Mouse (Mus musculus) left cerebral cortex, postnatal 25 days (tissue): ENCODE results near the gene Rgcc. TPM values are rescaled to one million over a fixed set of nuclear protein-coding genes. Genes with fewer than 3 reads are reported as not detected.

Experiments
- DNase-seq, 2 experiments: peaks; one replicate each; pipeline ENCODE4 v3.0.0; 2022; ENCODE audit warnings: low spot score in 2 of 2, mixed read lengths in 1 of 2
- intact Hi-C: fragments of 180-260 bp; cut with DNase I; formaldehyde crosslinking; loops from one replicate; pipeline ENCODE4 v1.15.1; 2025
- total RNA-seq, 2 experiments: library from RNA; stranded (reverse); gene quantifications; 2 replicates each; pipeline ENCODE4 v1.2.3; 2021

The Rgcc gene
- total RNA-seq, 2 experiments from 2014 or later = 31.9 to 42.4 TPM

- intact Hi-C loops = no loop called here
- no peak for DNase-seq
Observed at GRCm38 (mm10) chr14:79284616-79285015, 16.8 kb downstream of the Rgcc start.

- intact Hi-C loops = no loop called here
- peak in 1 of 2 experiments; percentile 48 for DNase-seq
Observed at GRCm38 (mm10) chr14:79283952-79284351, 17.5 kb downstream of the Rgcc start.

- intact Hi-C loops = no loop called here
- DNase-seq = no peak
Observed at GRCm38 (mm10) chr14:79281894-79282553, 19.4 kb downstream of the Rgcc start.

- intact Hi-C loops = no loop called here
- no peak for DNase-seq
Observed at GRCm38 (mm10) chr14:79280456-79280855, 21.0 kb downstream of the Rgcc start.

GRCm38 (mm10) chr14:79279494-79279893 is 22.0 kb downstream of the Rgcc start:
- no peak for DNase-seq
- intact Hi-C loops = no loop called here

GRCm38 (mm10) chr14:79278927-79279326 is 22.5 kb downstream of the Rgcc start:
- no peak for DNase-seq
- intact Hi-C loops = no loop called here

- no peak for DNase-seq
- intact Hi-C loops = no loop called here
Observed at GRCm38 (mm10) chr14:79277922-79278321, 23.5 kb downstream of the Rgcc start.

- intact Hi-C loops = no loop called here
- no peak for DNase-seq
Observed at GRCm38 (mm10) chr14:79275870-79276395, 25.5 kb downstream of the Rgcc start.

- no peak for DNase-seq
- intact Hi-C loops = no loop called here
Observed at GRCm38 (mm10) chr14:79275441-79275840, 26.0 kb downstream of the Rgcc start.

GRCm38 (mm10) chr14:79273697-79274477 is 27.6 kb downstream of the Rgcc start:
- intact Hi-C loops = no loop called here
- no peak for DNase-seq

GRCm38 (mm10) chr14:79272991-79273390 is 28.5 kb downstream of the Rgcc start:
- no peak for DNase-seq
- intact Hi-C loops = no loop called here

- intact Hi-C loops = no loop called here
- DNase-seq = no peak
Observed at GRCm38 (mm10) chr14:79272188-79272694, 29.2 kb downstream of the Rgcc start.

GRCm38 (mm10) chr14:79269551-79269950 is 31.9 kb downstream of the Rgcc start:
- intact Hi-C loops = no loop called here
- no peak for DNase-seq

- intact Hi-C loops = no loop called here
- DNase-seq = no peak
Observed at GRCm38 (mm10) chr14:79267878-79268277, 33.6 kb downstream of the Rgcc start.

- DNase-seq = no peak
- intact Hi-C loops = no loop called here
Observed at GRCm38 (mm10) chr14:79267382-79267781, 34.1 kb downstream of the Rgcc start.

- DNase-seq = no peak
Observed at GRCm38 (mm10) chr14:79266408-79266807, 35.0 kb downstream of the Rgcc start.

GRCm38 (mm10) chr14:79265738-79266137 is 35.7 kb downstream of the Rgcc start:
- intact Hi-C loops = no loop called here
- DNase-seq = no peak

More at GRCm38 (mm10) chr14:79266408-79266807, 35.0 kb downstream of the Rgcc start:
- intact Hi-C loops = no loop called here

- intact Hi-C loops = no loop called here
- no peak for DNase-seq
Observed at GRCm38 (mm10) chr14:79263321-79263720, 38.1 kb downstream of the Rgcc start.

- peak; percentile 9 to 31 for DNase-seq
- intact Hi-C loops = no loop called here
Observed at GRCm38 (mm10) chr14:79262677-79263076, 38.8 kb downstream of the Rgcc start.

GRCm38 (mm10) chr14:79259062-79259779 is 42.2 kb downstream of the Rgcc start:
- no peak for DNase-seq
- intact Hi-C loops = no loop called here
